Mouse (Mus musculus): ENCODE data around the gene Lancl3. TPM values are rescaled to one million over a fixed set of nuclear protein-coding genes. Genes with fewer than 3 reads are reported as not detected.

Lancl3 gene
- polyA plus RNA-seq, 2 experiments, result 0.08 to 0.13 TPM

DNA sequence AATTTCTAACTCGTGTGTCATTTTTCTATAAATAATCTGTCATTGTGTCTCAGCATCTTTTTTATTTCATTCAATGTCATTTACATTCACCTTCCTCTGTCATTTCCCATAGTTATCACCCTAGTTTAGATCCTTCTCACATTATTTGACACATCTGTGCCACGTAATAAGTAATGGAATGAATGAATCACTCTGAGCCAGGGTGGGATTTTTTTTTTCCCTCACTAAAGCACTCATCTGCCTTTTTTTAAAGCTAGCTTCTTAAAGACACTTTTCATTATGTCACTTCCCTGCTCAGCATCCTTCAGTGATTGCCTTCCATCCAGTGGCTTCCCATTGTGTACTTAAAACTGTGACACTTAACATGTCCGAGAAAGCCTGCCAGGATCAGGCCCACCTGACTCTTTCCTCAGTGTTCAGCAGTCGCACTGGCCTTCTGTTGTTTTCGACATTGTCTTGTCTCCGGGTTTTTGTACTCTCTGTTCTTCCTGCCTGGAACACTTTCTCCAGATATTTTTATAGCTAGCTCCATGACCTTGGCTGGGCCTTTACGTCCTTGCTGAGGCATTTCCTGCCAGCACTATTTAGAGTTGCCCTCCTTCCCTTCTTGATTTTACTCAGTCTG lies 3.2 kb downstream of the Lancl3 start:
- ATAC-seq (ENCODE audit: insufficient read depth) (no peak), DNase-seq (ENCODE audit: low read depth in 3 of 3, low spot score in 3 of 3) (no peak)
- TF ChIP-seq EP300 (IDR thresholded peaks at IDR 0.05; ENCODE audit: low read depth) (no peak), CTCF (IDR thresholded peaks at IDR 0.05; ENCODE audit: low read depth) (no peak)
- Histone ChIP-seq H3K4me3 (ENCODE audit: insufficient read depth in 1 of 2, low read depth in 2 of 2, low read length in 2 of 2) (no peak overlapping the region), H3K9me3 (ENCODE audit: control insufficient read depth, low read length) (no peaks in the 10 kb centered on the region), H3K4me1 (replicated peaks; ENCODE audit: control insufficient read depth in 2 of 2, insufficient read depth in 2 of 2, low read length in 1 of 2) (no peaks in the 10 kb centered on the region), H3K4me2 (ENCODE audit: low read depth) (no peak overlapping the region), H3K36me3 (replicated peaks; ENCODE audit: control insufficient read depth, insufficient read depth, low read depth) (no peaks in the 10 kb centered on the region), H3K9ac (replicated peaks) (no peak overlapping the region), H3K27me3 (ENCODE audit: control insufficient read depth, insufficient read depth, low read length) (peaks cover 13% of the 10 kb centered on the region), H3K27ac (no peak overlapping the region)
- WGBS (ENCODE audit: insufficient replicate concordance), result 54% methylated on average over 7 of the region's 7 CpGs

GRCm38 (mm10) chrX:9205121-9205520 lies 5.4 kb downstream of the Lancl3 start:
- Histone ChIP-seq H3K4me1 (replicated peaks; ENCODE audit: control insufficient read depth in 2 of 2, insufficient read depth in 2 of 2, low read length in 1 of 2) (no peaks in the 10 kb centered on the region), H3K4me2 (ENCODE audit: low read depth) (no peak overlapping the region), H3K27ac (no peak overlapping the region), H3K36me3 (replicated peaks; ENCODE audit: control insufficient read depth, insufficient read depth, low read depth) (no peaks in the 10 kb centered on the region), H3K9me3 (ENCODE audit: control insufficient read depth, low read length) (no peaks in the 10 kb centered on the region), H3K4me3 (ENCODE audit: insufficient read depth in 1 of 2, low read depth in 2 of 2, low read length in 2 of 2) (no peak overlapping the region), H3K9ac (replicated peaks) (no peak overlapping the region), H3K27me3 (ENCODE audit: control insufficient read depth, insufficient read depth, low read length) (peaks cover 5% of the 10 kb centered on the region)
- ATAC-seq (ENCODE audit: insufficient read depth) (no peak), DNase-seq (ENCODE audit: low read depth in 3 of 3, low spot score in 3 of 3) (no peak)
- WGBS (ENCODE audit: insufficient replicate concordance), result 44% methylated on average over 2 of the region's 2 CpGs
- no peak for TF ChIP-seq CTCF (IDR thresholded peaks at IDR 0.05; ENCODE audit: low read depth)
- no peak for TF ChIP-seq EP300 (IDR thresholded peaks at IDR 0.05; ENCODE audit: low read depth)

GRCm38 (mm10) chrX:9216244-9216643 lies 16.5 kb downstream of the Lancl3 start:
- ATAC-seq (ENCODE audit: insufficient read depth), result no peak
- Histone ChIP-seq H3K36me3 (replicated peaks; ENCODE audit: control insufficient read depth, insufficient read depth, low read depth) (no peaks in the 10 kb centered on the region), H3K27ac (no peak overlapping the region), H3K4me2 (ENCODE audit: low read depth) (no peak overlapping the region), H3K4me1 (replicated peaks; ENCODE audit: control insufficient read depth in 2 of 2, insufficient read depth in 2 of 2, low read length in 1 of 2) (no peaks in the 10 kb centered on the region), H3K4me3 (ENCODE audit: insufficient read depth in 1 of 2, low read depth in 2 of 2, low read length in 2 of 2) (no peak overlapping the region), H3K9me3 (ENCODE audit: control insufficient read depth, low read length) (no peaks in the 10 kb centered on the region), H3K27me3 (ENCODE audit: control insufficient read depth, insufficient read depth, low read length) (no peaks in the 10 kb centered on the region), H3K9ac (replicated peaks) (no peak overlapping the region)
- TF ChIP-seq EP300 (IDR thresholded peaks at IDR 0.05; ENCODE audit: low read depth) (no peak), CTCF (IDR thresholded peaks at IDR 0.05; ENCODE audit: low read depth) (peak; percentile 74)
- DNase-seq (ENCODE audit: low read depth in 3 of 3, low spot score in 3 of 3), result peak in 2 of 3 experiments; percentile 12 to 19
- WGBS (ENCODE audit: insufficient replicate concordance), result 68% methylated on average over 2 of the region's 2 CpGs

DNA sequence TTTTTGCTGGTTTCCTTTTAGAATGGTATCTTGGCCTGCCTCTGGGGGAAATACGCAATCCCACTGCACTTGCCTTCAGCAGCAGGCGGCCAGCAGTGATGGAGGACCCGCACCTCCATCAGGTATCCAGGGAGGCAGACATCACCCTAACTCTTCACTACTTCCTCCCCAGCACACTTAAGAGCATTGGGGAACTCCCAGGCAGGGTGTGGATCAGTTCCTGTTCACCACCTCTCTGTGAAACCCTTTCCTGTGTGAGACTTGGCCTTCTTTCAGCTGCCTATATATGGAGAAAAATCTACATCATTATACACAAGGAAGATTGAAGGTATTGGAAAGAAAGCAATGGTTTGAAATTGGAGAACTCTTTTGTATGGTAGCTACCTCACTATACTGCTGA lies 19.9 kb downstream of the Lancl3 start:
- 52% methylated on average over 3 of the region's 3 CpGs for WGBS (ENCODE audit: insufficient replicate concordance)
- Histone ChIP-seq H3K9me3 (ENCODE audit: control insufficient read depth, low read length) (no peaks in the 10 kb centered on the region), H3K27ac (no peak overlapping the region), H3K9ac (replicated peaks) (no peak overlapping the region), H3K4me1 (replicated peaks; ENCODE audit: control insufficient read depth in 2 of 2, insufficient read depth in 2 of 2, low read length in 1 of 2) (0 out of 4 replicates have a peak, but pooled peaks cover 0 to 4% of the 10 kb centered on the region in 2 experiments), H3K36me3 (replicated peaks; ENCODE audit: control insufficient read depth, insufficient read depth, low read depth) (no peaks in the 10 kb centered on the region), H3K4me2 (ENCODE audit: low read depth) (no peak overlapping the region), H3K27me3 (ENCODE audit: control insufficient read depth, insufficient read depth, low read length) (no peaks in the 10 kb centered on the region), H3K4me3 (ENCODE audit: insufficient read depth in 1 of 2, low read depth in 2 of 2, low read length in 2 of 2) (no peak overlapping the region)
- ATAC-seq (ENCODE audit: insufficient read depth), result no peak
- TF ChIP-seq EP300 (IDR thresholded peaks at IDR 0.05; ENCODE audit: low read depth) (no peak), CTCF (IDR thresholded peaks at IDR 0.05; ENCODE audit: low read depth) (no peak)
- no peak for DNase-seq (ENCODE audit: low read depth in 3 of 3, low spot score in 3 of 3)

- H3K4me2 ChIP-seq (ENCODE audit: low read depth), result no peak overlapping the region
- ATAC-seq (ENCODE audit: insufficient read depth) (peak; percentile 37; the same call in 1 of the 2 replicates), DNase-seq (ENCODE audit: low read depth in 3 of 3, low spot score in 3 of 3) (peak; percentile 50 to 61 (median 54))
- WGBS (ENCODE audit: insufficient replicate concordance), result 24% methylated on average over 6 of the region's 6 CpGs
- no peaks in the 10 kb centered on the region for H3K9me3 ChIP-seq (ENCODE audit: control insufficient read depth, low read length)
- no peak overlapping the region for H3K27ac ChIP-seq
- peak; percentile 81 for TF ChIP-seq CTCF (IDR thresholded peaks at IDR 0.05; ENCODE audit: low read depth)
- TF ChIP-seq EP300 (IDR thresholded peaks at IDR 0.05; ENCODE audit: low read depth), result no peak
- H3K36me3 ChIP-seq (replicated peaks; ENCODE audit: control insufficient read depth, insufficient read depth, low read depth), result no peaks in the 10 kb centered on the region
- H3K27me3 ChIP-seq (ENCODE audit: control insufficient read depth, insufficient read depth, low read length), result no peaks in the 10 kb centered on the region
- no peak overlapping the region for H3K4me3 ChIP-seq (ENCODE audit: insufficient read depth in 1 of 2, low read depth in 2 of 2, low read length in 2 of 2)
- no peak overlapping the region for H3K9ac ChIP-seq (replicated peaks)
- H3K4me1 ChIP-seq (replicated peaks; ENCODE audit: control insufficient read depth in 2 of 2, insufficient read depth in 2 of 2, low read length in 1 of 2), result 0 out of 4 replicates have a peak, but pooled peaks cover 0 to 4% of the 10 kb centered on the region in 2 experiments
These were observed 21.5 kb downstream of the Lancl3 start for GRCm38 (mm10) chrX:9221206-9221605.
